Mouse (Mus musculus): ENCODE data around the gene St6galnac3. TPM values are rescaled to one million over a fixed set of nuclear protein-coding genes. Genes with fewer than 3 reads are reported as not detected.

The St6galnac3 gene
- polyA plus RNA-seq, 1 experiment from 2014 or later: 10.5 TPM

DNA sequence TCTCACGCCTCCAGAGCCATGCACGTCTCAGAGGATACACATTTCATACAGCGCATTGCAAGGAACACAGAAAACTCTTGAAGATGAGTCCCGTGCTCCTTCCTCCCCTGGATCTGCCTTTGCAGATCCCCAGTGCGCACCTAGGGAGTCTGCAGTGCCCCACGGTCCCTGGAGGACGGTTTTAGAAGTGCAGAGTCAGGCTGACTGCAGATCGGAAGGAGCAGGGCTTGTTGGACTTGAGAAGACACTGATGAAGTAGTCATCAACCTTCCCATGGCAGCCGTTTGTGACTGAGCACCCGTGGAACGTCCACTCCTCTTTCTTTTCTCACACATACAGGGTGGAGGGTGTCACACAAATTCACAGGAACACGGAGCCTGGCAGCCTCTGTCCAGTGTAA, 51.5 kb downstream of the St6galnac3 start:
- H3K9me3 ChIP-seq (replicated peaks; ENCODE audit: control insufficient read depth, low read length): no peaks in the 10 kb centered on the region
- no peaks in the 10 kb centered on the region for H3K36me3 ChIP-seq (ENCODE audit: control insufficient read depth, insufficient read depth)
- H3K9ac ChIP-seq (ENCODE audit: low read depth, low read length): no peak overlapping the region
- peaks cover 34% of the 10 kb centered on the region for H3K4me1 ChIP-seq (ENCODE audit: control insufficient read depth, low read depth, low read length)
- no peak overlapping the region for H3K4me3 ChIP-seq (ENCODE audit: low read depth, low read length)
- no peak overlapping the region for H3K4me2 ChIP-seq (ENCODE audit: low read depth, low read length)
- H3K27me3 ChIP-seq (ENCODE audit: control insufficient read depth, insufficient read depth, low read depth, low read length): no peaks in the 10 kb centered on the region
- no peak overlapping the region for H3K27ac ChIP-seq (ENCODE audit: low read length)
- WGBS (ENCODE audit: insufficient replicate concordance): 77% methylated on average over 12 of the region's 12 CpGs
- no peak for ATAC-seq (ENCODE audit: low read depth)

DNA sequence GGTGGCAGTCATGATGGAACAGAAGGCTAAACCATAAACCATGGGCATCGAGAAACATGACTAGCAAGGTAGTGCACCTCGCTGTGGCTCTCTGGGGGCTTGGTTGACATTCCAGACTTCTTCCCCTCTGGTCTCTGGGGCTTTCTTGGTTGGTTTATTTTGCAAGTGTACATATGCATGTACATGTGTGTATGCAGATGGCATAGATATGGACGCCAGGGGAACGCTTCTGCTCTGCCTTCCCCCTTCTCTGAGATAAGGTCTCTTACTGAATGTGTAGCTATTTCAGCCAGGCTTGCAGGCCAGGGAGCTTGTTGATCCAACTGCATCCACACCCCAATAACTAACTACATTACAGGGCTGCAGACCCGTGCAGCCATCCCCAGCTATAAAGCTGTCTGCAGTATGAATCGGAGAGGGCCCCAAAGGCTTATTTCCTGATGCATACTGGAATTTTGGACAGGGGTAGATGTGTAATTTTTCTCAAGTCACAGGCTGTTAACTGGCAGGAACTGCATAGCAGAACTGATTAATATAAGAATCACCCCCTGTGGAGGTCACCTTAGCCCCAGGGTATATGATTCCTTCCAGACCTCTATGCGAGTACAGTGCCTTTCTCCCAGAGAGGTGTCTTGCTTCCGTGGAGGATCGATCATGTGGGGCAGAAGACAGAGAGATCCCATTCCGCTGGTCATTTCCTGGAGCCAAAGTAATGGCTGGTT, 53.9 kb downstream of the St6galnac3 start:
- Histone ChIP-seq H3K27me3 (ENCODE audit: control insufficient read depth, insufficient read depth, low read depth, low read length) (no peaks in the 10 kb centered on the region), H3K4me3 (ENCODE audit: low read depth, low read length) (no peak overlapping the region), H3K27ac (ENCODE audit: low read length) (no peak overlapping the region), H3K4me2 (ENCODE audit: low read depth, low read length) (no peak overlapping the region), H3K9me3 (replicated peaks; ENCODE audit: control insufficient read depth, low read length) (no peaks in the 10 kb centered on the region), H3K4me1 (ENCODE audit: control insufficient read depth, low read depth, low read length) (peaks cover 31% of the 10 kb centered on the region), H3K36me3 (ENCODE audit: control insufficient read depth, insufficient read depth) (no peaks in the 10 kb centered on the region), H3K9ac (ENCODE audit: low read depth, low read length) (no peak overlapping the region)
- no peak for ATAC-seq (ENCODE audit: low read depth)
- 69% methylated on average over 10 of the region's 10 CpGs for WGBS (ENCODE audit: insufficient replicate concordance)

DNA sequence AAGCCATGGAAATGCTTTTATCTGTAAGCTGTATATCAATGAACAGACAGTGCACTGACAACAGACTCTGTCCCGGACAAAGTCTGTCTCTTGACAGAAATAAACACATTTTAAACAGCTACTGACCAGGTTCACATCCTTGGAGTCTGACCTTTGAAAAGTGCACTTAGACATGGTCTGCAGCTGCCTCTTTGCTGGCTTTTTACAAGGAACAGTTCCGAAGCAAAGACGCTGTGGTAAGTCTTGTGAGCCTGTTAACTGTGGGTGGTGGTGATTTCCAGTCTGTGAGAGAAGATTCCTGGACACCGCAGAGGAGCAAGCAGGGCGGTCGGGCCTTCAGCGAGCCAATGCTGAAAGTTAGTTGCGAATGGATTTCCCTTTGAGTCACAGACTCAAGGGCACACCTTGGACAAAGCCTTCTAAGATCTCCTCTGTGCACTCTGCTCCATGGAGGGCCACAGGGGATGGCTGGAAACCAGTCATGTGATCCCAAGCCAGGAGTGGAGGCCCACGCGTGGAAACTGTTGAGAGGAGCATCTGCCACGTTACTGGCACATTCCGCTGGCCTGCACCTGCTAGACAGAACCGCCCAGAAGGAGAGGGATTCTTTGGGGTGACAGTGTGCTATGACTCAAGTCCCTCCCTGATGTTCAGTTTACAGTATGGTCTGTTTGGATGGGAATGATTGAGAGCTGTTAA, 55.1 kb downstream of the St6galnac3 start:
- ATAC-seq (ENCODE audit: low read depth): no peak
- Histone ChIP-seq H3K9me3 (replicated peaks; ENCODE audit: control insufficient read depth, low read length) (no peaks in the 10 kb centered on the region), H3K9ac (ENCODE audit: low read depth, low read length) (no peak overlapping the region), H3K4me3 (ENCODE audit: low read depth, low read length) (no peak overlapping the region), H3K36me3 (ENCODE audit: control insufficient read depth, insufficient read depth) (no peaks in the 10 kb centered on the region), H3K4me1 (ENCODE audit: control insufficient read depth, low read depth, low read length) (peaks cover 34% of the 10 kb centered on the region), H3K27ac (ENCODE audit: low read length) (0 out of 2 replicates have a peak overlapping the region, but pooled peaks have one; percentile 7), H3K4me2 (ENCODE audit: low read depth, low read length) (no peak overlapping the region), H3K27me3 (ENCODE audit: control insufficient read depth, insufficient read depth, low read depth, low read length) (no peaks in the 10 kb centered on the region)
- 86% methylated on average over 13 of the region's 13 CpGs for WGBS (ENCODE audit: insufficient replicate concordance)

DNA sequence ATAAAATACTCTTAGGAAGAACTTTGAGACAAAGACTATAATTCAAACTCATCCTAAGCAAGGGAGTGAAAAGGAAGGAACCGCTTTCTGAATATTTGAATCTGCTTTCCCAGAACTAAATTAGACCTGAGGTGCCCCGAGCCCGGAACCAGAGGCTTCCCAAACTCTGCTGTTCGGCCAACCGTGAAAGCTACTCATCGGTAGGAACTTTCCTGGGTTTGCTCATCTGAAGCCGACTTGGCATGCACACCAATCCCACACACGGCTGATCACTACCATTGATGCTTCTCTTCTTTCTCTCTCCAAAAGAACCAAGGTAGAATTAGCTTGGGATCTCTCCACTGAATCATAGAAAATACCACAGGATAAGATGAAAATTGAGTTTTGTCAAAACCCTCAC, 55.6 kb downstream of the St6galnac3 start:
- Histone ChIP-seq H3K36me3 (ENCODE audit: control insufficient read depth, insufficient read depth) (no peaks in the 10 kb centered on the region), H3K4me2 (ENCODE audit: low read depth, low read length) (no peak overlapping the region), H3K9me3 (replicated peaks; ENCODE audit: control insufficient read depth, low read length) (no peaks in the 10 kb centered on the region), H3K4me3 (ENCODE audit: low read depth, low read length) (no peak overlapping the region), H3K27ac (ENCODE audit: low read length) (0 out of 2 replicates have a peak overlapping the region, but pooled peaks have one; percentile 7), H3K27me3 (ENCODE audit: control insufficient read depth, insufficient read depth, low read depth, low read length) (no peaks in the 10 kb centered on the region), H3K4me1 (ENCODE audit: control insufficient read depth, low read depth, low read length) (peaks cover 29% of the 10 kb centered on the region), H3K9ac (ENCODE audit: low read depth, low read length) (no peak overlapping the region)
- 84% methylated on average over 8 of the region's 8 CpGs for WGBS (ENCODE audit: insufficient replicate concordance)
- no peak for ATAC-seq (ENCODE audit: low read depth)

DNA sequence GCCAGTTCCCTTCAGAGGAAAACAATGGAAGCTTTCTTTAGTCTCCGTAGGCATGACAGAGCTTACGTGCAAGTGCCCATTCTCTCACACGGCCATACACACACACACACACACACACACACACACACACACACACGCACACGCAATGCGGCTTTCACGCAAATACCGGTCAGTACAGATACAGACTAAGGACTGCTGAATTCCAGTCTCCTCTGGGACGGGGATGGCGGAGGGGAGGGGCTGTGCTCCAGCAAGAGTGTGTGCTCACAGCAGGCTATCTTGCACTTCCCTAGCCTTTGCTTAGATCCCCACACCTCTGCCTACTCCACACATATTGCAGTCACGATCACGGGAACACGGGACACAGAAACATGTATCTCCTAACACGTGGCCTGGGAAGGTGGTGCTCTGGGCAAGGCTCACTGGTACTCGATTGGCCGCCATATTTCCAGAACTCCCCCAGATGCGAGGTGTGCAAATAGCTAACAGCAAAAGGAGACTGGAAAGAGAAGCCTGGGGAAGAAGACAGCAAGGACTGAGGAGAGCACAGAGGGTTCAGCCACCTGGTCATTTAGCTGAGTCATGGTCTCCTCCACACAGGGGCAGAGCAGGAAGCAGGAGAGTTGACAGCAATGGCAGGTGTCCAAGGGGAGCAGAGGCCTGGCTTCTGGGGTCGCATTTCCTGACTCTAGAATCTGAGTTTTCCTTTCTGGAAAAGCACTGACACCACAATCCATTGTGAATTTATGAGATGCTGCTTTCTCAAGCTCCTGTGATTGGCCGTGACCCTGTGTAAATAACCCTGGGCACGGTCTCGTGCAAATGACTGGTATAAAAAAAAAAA, 56.3 kb downstream of the St6galnac3 start:
- Histone ChIP-seq H3K9me3 (replicated peaks; ENCODE audit: control insufficient read depth, low read length) (no peaks in the 10 kb centered on the region), H3K27ac (ENCODE audit: low read length) (no peak overlapping the region), H3K4me1 (ENCODE audit: control insufficient read depth, low read depth, low read length) (peaks cover 35% of the 10 kb centered on the region), H3K27me3 (ENCODE audit: control insufficient read depth, insufficient read depth, low read depth, low read length) (no peaks in the 10 kb centered on the region), H3K9ac (ENCODE audit: low read depth, low read length) (no peak overlapping the region), H3K4me3 (ENCODE audit: low read depth, low read length) (no peak overlapping the region), H3K36me3 (ENCODE audit: control insufficient read depth, insufficient read depth) (no peaks in the 10 kb centered on the region), H3K4me2 (ENCODE audit: low read depth, low read length) (no peak overlapping the region)
- peak; percentile 62 for ATAC-seq (ENCODE audit: low read depth)
- WGBS (ENCODE audit: insufficient replicate concordance): 80% methylated on average over 21 of the region's 21 CpGs

DNA sequence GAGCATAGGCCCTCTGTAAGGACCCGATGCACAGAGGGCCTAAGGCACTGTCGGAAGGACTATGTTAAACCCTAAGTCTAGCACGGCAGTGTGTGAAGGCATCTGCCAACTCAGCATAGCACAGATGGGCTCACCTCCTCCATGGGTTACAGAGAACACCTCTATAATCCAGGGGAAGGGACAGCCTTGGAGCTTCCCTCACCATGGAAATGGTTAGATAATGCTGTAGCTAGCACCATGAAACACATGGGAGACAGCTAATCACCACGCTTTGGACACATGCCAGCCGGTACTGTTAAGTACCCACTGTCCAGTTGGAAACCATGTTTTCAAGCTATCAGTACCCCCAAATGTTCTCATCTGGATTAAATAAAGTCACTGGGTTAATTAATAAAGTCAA, 60.3 kb downstream of the St6galnac3 start:
- H3K4me3 ChIP-seq (ENCODE audit: low read depth, low read length): no peak overlapping the region
- no peaks in the 10 kb centered on the region for H3K27me3 ChIP-seq (ENCODE audit: control insufficient read depth, insufficient read depth, low read depth, low read length)
- no peak overlapping the region for H3K27ac ChIP-seq (ENCODE audit: low read length)
- H3K4me1 ChIP-seq (ENCODE audit: control insufficient read depth, low read depth, low read length): peaks cover 23% of the 10 kb centered on the region
- 83% methylated on average over 5 of the region's 5 CpGs for whole genome bisulfite sequencing (ENCODE audit: insufficient replicate concordance)
- no peak overlapping the region for H3K4me2 ChIP-seq (ENCODE audit: low read depth, low read length)
- no peak overlapping the region for H3K9ac ChIP-seq (ENCODE audit: low read depth, low read length)
- no peaks in the 10 kb centered on the region for H3K36me3 ChIP-seq (ENCODE audit: control insufficient read depth, insufficient read depth)
- no peaks in the 10 kb centered on the region for H3K9me3 ChIP-seq (replicated peaks; ENCODE audit: control insufficient read depth, low read length)
- ATAC-seq (ENCODE audit: low read depth): no peak

DNA sequence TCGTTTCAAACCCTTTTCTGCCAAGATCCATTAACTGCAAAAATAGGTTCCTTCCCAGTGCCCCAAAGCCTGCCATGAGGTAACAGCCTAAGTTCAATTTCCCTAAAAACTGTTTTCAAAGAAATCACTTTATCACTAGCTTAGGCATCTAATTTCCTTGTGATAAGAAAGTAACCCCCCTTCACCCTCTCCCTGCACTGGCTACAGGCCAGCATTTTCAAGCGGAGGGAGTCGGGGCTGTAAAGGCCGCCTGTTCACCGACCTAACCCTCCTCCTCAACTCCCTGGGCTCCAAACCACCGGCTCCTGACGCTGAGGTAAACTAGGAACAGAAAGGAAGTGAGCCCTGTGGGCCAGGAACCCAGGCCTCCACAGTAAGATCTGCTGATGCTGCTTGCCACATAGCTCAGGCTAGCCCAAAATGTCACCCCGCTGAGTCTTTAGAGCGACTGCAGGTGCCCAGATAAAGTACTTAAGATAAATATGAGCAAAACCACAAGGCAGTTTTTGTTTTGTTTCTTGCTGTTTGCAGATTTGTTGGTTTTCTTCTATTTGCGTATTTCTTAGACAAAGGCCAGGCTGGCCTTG, 61.0 kb downstream of the St6galnac3 start:
- H3K4me3 ChIP-seq (ENCODE audit: low read depth, low read length): no peak overlapping the region
- H3K9ac ChIP-seq (ENCODE audit: low read depth, low read length): no peak overlapping the region

DNA sequence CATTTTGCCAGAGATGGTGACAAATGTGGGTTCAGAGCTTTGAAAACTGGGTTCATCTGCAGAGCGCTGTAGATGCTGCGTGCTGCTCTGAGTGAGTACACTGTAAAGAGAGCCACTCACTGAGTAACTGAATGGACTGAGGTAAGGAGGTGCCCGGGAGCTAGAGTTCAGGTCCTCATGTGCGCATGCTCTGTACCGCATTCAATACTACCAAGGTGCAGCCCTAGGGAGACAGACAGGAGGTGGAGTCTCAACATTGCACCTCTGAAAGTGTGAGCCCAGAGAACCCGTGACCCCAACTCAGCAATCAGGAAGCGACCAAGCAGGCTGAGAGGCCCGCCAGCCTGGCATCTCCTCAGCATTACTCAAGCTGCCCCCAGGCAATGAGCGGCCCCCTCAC, 62.2 kb downstream of the St6galnac3 start:
- no peaks in the 10 kb centered on the region for H3K36me3 ChIP-seq (ENCODE audit: control insufficient read depth, insufficient read depth)
- H3K4me3 ChIP-seq (ENCODE audit: low read depth, low read length): no peak overlapping the region
- no peaks in the 10 kb centered on the region for H3K9me3 ChIP-seq (replicated peaks; ENCODE audit: control insufficient read depth, low read length)
- WGBS (ENCODE audit: insufficient replicate concordance): 86% methylated on average over 9 of the region's 9 CpGs
- H3K4me1 ChIP-seq (ENCODE audit: control insufficient read depth, low read depth, low read length): peaks cover 14% of the 10 kb centered on the region
- no peak for ATAC-seq (ENCODE audit: low read depth)
- no peak overlapping the region for H3K9ac ChIP-seq (ENCODE audit: low read depth, low read length)
- no peak overlapping the region for H3K27ac ChIP-seq (ENCODE audit: low read length)
- no peak overlapping the region for H3K4me2 ChIP-seq (ENCODE audit: low read depth, low read length)
- H3K27me3 ChIP-seq (ENCODE audit: control insufficient read depth, insufficient read depth, low read depth, low read length): no peaks in the 10 kb centered on the region

More for the DNA sequence above, 61.0 kb downstream of the St6galnac3 start:
- Histone ChIP-seq H3K4me2 (ENCODE audit: low read depth, low read length) (no peak overlapping the region), H3K9me3 (replicated peaks; ENCODE audit: control insufficient read depth, low read length) (no peaks in the 10 kb centered on the region), H3K27me3 (ENCODE audit: control insufficient read depth, insufficient read depth, low read depth, low read length) (no peaks in the 10 kb centered on the region), H3K4me1 (ENCODE audit: control insufficient read depth, low read depth, low read length) (peaks cover 17% of the 10 kb centered on the region), H3K36me3 (ENCODE audit: control insufficient read depth, insufficient read depth) (no peaks in the 10 kb centered on the region), H3K27ac (ENCODE audit: low read length) (no peak overlapping the region)
- no peak for ATAC-seq (ENCODE audit: low read depth)
- 26% methylated on average over 10 of the region's 10 CpGs for WGBS (ENCODE audit: insufficient replicate concordance)
